Mouse (Mus musculus) heart, postnatal 0 days (tissue): Measurements from ENCODE around the gene Ccdc39. TPM values are rescaled to one million over a fixed set of nuclear protein-coding genes. Genes with fewer than 3 reads are reported as not detected.

Experiments used
- ATAC-seq: fragments of 200-750 bp; cut with Nextera tagmentation; 2 replicates; pipeline ENCODE4 v1.8.0; 2017; ENCODE audit warnings: low read depth, moderate number of reproducible peaks, moderate library complexity; ENCODE audit not compliant: insufficient read depth
- DNase-seq: peaks from one replicate; pipeline ENCODE4 v3.0.0-alpha.2; 2016; ENCODE audit warnings: low spot score
- H3K27ac ChIP-seq: fragments of 300-500 bp; sonication (generic); 2 replicates; pipeline ENCODE4 v1.5.1; 2014; ENCODE audit warnings: low read depth, mild to moderate bottlenecking
- H3K27me3 ChIP-seq: fragments of 300-500 bp; sonication (generic); 2 replicates; pipeline ENCODE4 v1.6.1; 2014; ENCODE audit warnings: low read length, mixed read lengths; ENCODE audit not compliant: control insufficient read depth, insufficient read depth
- H3K36me3 ChIP-seq: fragments of 300-500 bp; sonication (generic); replicated peaks from 2 replicates; pipeline ENCODE4 v1.6.1; 2014; ENCODE audit warnings: low read length, mixed read lengths; ENCODE audit not compliant: control insufficient read depth, insufficient read depth
- H3K4me1 ChIP-seq: fragments of 300-500 bp; sonication (generic); 2 replicates; pipeline ENCODE4 v1.6.1; 2014; ENCODE audit warnings: antibody characterized with exemption; ENCODE audit not compliant: control insufficient read depth, insufficient read depth
- H3K4me2 ChIP-seq: fragments of 300-500 bp; sonication (generic); 2 replicates; pipeline ENCODE4 v1.6.1; 2014; ENCODE audit warnings: low read depth, mild to moderate bottlenecking, low read length, moderate library complexity
- H3K4me3 ChIP-seq: fragments of 300-500 bp; sonication (generic); 2 replicates; pipeline ENCODE4 v1.5.1; 2014; ENCODE audit warnings: low read depth, low read length
- H3K9ac ChIP-seq: fragments of 300-500 bp; sonication (generic); replicated peaks from 2 replicates; pipeline ENCODE4 v1.6.1; 2014; ENCODE audit warnings: low read depth, low read length, mixed read lengths
- H3K9me3 ChIP-seq: fragments of 300-500 bp; sonication (generic); replicated peaks from 2 replicates; pipeline ENCODE4 v1.6.1; 2016; ENCODE audit warnings: low read length; ENCODE audit not compliant: control insufficient read depth
- CTCF ChIP-seq: IDR thresholded peaks from 2 replicates; pipeline ENCODE4 v1.5.1; 2016; ENCODE audit warnings: antibody characterized with exemption, control low read depth, low read depth
- EP300 ChIP-seq: IDR thresholded peaks from 2 replicates; pipeline ENCODE4 v1.6.1; 2016; ENCODE audit warnings: antibody characterized with exemption, low read depth
- WGBS: fragments of 180-500 bp; shearing (Covaris S2); extraction: QIAGEN DNeasy Blood & Tissue Kit; methylation state at CpG from one replicate; pipeline ENCODE4 v1.1.7; 2014; 5-methylcytosine and 5-hydroxymethylcytosine counted together
- polyA plus RNA-seq: library from polyadenylated mRNA; unstranded; fragments of >200 nt; fragmentation: Nextera tagmentation; extraction: Ambion mirVana; gene quantifications from 2 replicates; pipeline ENCODE4 v1.2.1, GENCODE M21; 2015
- total RNA-seq: library from RNA; depleted of rRNA; stranded (reverse); fragments of >200 nt; gene quantifications from 2 replicates; pipeline ENCODE4 v1.2.3, GENCODE M21; 2014; ENCODE audit warnings: low replicate concordance; rRNA removed

The Ccdc39 gene
- total RNA-seq, result not detected in 2 replicates
- polyA plus RNA-seq, result 0.30 and 0.91 TPM in 2 replicates

DNA sequence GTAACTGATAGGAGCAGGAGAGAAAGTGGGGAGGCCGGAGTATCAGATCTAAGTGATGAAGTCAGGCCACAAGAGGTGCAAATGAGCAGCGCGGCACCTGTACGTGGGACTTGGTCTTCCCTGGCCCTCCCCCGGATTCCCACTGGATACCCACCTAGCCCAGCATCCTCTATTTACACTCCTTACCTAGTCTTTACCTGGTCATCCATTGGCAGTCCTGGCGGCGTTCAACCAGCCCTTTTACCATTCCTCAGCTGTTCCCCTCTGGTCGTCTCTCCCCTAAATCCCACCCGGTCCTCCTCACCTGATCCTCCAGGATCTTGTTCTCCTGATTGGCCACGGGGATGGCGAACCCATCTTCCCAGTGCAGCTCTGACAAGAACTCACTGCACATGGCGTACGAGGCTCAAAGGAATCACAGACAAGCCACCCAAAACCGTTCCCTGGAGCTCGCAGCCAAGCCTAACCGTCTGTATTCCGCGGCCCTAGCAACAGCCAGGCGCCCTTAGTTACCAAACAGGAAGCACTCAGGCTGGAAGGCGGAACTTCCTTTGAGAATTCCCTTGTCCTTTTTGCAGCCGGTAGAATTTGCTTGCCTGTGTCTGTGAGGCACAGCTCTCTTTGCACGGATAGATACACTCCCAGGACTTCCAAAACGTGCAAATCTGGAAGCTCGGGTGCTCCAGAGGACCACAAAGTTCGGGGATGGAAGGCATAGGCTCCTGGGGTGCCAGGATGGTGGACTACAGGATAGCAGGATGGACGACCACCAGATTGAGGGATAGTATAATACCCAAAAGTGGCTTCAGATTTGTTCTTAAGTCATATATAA, at the start of gene Ccdc39:
Ccdc39 (minus strand) TSS at position 510 of the 832 bp plus-strand sequence.
- Histone ChIP-seq H3K9me3 (no peaks in the 10 kb centered on the region), H3K4me3 (peak within 1 kb of the TSS; percentile 48), H3K27me3 (no peaks in the 10 kb centered on the region), H3K9ac (peak within 1 kb of the TSS; percentile 63; the same call in 1 of the 2 replicates), H3K27ac (no peak within 1 kb of the TSS), H3K4me2 (peak within 1 kb of the TSS; percentile 76), H3K4me1 (peaks cover 4% of the 10 kb centered on the region), H3K36me3 (no peaks in the 10 kb centered on the region)
- DNase-seq, result peak; percentile 85
- 7% methylated on average over 26 of the region's 26 CpGs for WGBS
- TF ChIP-seq CTCF, result no peak
- no peak for TF ChIP-seq EP300
- ATAC-seq, result peak; percentile 86

DNA sequence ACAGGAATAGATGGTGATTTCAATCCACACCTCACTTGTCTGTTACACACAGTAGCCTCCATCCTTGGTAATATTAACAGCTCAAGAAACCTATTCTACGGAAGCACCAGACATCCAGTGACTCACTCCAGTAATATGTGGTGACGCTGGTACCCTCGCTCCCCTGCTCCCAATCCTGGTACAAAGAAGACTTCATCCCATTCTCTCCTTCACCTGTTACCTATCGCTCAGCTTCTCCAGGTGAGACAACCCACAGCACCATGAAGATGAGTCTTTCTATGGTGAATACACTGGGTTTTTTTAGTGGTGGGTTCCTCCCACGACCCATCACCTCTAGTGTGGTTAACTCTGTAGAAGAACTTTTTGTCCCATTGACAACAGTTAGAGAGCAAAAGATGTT, 49.3 kb upstream of the Ccdc39 start:
- no peak for DNase-seq
- WGBS, result 86% methylated on average over 5 of the region's 5 CpGs

DNA sequence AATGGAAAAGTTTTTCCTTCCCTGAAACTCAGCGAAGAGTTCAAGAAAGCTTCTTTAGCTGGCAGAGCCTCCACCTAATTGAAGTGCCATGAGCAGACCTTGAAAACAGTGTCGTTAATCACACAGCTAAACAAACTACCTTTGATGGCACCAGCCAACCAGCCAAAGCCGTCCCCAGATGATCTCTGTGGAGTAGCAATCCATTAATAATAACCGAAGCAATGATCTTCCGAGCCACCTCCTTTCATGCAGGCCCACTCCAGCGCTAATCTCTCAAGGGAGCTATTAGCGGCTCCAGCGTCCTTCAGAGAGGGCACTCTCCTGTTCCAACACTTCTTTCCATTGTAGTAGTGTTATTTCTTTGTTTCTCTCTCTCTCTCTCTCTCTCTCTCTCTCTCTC, 43.3 kb upstream of the Ccdc39 start:
- Histone ChIP-seq H3K4me1 (no peaks in the 10 kb centered on the region), H3K4me3 (no peak overlapping the region), H3K4me2 (no peak overlapping the region), H3K9ac (no peak overlapping the region), H3K27me3 (no peaks in the 10 kb centered on the region), H3K36me3 (no peaks in the 10 kb centered on the region), H3K9me3 (no peaks in the 10 kb centered on the region), H3K27ac (no peak overlapping the region)
- ATAC-seq (no peak), DNase-seq (no peak)
- WGBS, result 40% methylated on average over 8 of the region's 8 CpGs
- TF ChIP-seq CTCF, result no peak
- no peak for TF ChIP-seq EP300

More for the DNA sequence above, 49.3 kb upstream of the Ccdc39 start:
- Histone ChIP-seq H3K9ac (no peak overlapping the region), H3K27ac (no peak overlapping the region), H3K4me2 (no peak overlapping the region), H3K27me3 (no peaks in the 10 kb centered on the region), H3K4me1 (no peaks in the 10 kb centered on the region), H3K9me3 (no peaks in the 10 kb centered on the region), H3K36me3 (no peaks in the 10 kb centered on the region), H3K4me3 (no peak overlapping the region)
- no peak for TF ChIP-seq EP300
- no peak for TF ChIP-seq CTCF
- ATAC-seq, result no peak

DNA sequence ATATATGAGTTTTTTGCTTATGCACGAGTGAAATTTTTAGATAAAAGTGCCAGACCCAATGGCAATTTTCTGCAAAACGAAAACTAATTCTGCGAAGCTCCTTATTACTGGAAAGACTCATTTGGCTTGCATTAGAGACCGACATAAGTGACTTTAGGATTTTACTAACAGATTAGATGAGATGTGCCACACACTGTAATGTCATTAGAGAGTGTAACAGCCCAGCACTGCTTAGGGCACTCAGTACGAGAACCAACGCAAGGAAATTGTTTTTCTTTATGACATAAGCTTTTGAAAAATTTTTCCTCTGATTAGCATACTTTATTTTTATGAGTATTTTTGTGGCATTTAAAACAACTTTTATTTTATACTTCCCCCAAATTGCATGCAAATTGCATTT, 39.0 kb upstream of the Ccdc39 start:
- H3K27ac ChIP-seq, result no peak overlapping the region
- H3K4me1 ChIP-seq, result no peaks in the 10 kb centered on the region
- no peak overlapping the region for H3K4me2 ChIP-seq
- no peak overlapping the region for H3K4me3 ChIP-seq
- no peaks in the 10 kb centered on the region for H3K27me3 ChIP-seq
- H3K36me3 ChIP-seq, result no peaks in the 10 kb centered on the region
- no peak for TF ChIP-seq CTCF
- TF ChIP-seq EP300, result no peak
- DNase-seq (no peak), ATAC-seq (no peak)
- 0 out of 2 replicates have a peak, but pooled peaks cover 4% of the 10 kb centered on the region for H3K9me3 ChIP-seq
- 76% methylated on average over 6 of the region's 6 CpGs for WGBS
- H3K9ac ChIP-seq, result no peak overlapping the region

DNA sequence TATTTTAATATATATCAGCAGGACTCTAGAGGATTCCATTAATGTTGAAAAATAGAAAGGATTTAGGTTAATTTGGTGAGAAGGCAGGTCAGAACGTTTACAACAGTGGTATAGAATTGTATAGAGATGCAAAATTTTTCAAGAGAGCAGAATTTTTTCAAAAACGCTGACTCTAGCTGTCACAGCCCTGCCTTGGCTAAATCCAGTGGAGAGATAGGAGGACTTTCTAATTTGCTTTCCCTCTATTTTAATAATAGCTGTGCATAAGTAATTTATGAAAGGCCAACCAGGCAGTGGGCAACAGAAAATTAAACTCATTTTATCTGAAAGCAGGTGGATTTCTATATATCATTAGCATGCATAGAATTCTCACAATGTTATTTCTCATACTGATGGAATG, 38.6 kb upstream of the Ccdc39 start:
- TF ChIP-seq EP300 (no peak), CTCF (no peak)
- Histone ChIP-seq H3K27me3 (no peaks in the 10 kb centered on the region), H3K4me2 (no peak overlapping the region), H3K36me3 (no peaks in the 10 kb centered on the region), H3K4me1 (no peaks in the 10 kb centered on the region), H3K9ac (no peak overlapping the region), H3K4me3 (no peak overlapping the region), H3K27ac (no peak overlapping the region), H3K9me3 (0 out of 2 replicates have a peak, but pooled peaks cover 4% of the 10 kb centered on the region)
- DNase-seq (no peak), ATAC-seq (no peak)
- 68% methylated on average over 2 of the region's 2 CpGs for WGBS
